ENCODE assay signal across 16 mouse cellular contexts in the genomic region with DNA sequence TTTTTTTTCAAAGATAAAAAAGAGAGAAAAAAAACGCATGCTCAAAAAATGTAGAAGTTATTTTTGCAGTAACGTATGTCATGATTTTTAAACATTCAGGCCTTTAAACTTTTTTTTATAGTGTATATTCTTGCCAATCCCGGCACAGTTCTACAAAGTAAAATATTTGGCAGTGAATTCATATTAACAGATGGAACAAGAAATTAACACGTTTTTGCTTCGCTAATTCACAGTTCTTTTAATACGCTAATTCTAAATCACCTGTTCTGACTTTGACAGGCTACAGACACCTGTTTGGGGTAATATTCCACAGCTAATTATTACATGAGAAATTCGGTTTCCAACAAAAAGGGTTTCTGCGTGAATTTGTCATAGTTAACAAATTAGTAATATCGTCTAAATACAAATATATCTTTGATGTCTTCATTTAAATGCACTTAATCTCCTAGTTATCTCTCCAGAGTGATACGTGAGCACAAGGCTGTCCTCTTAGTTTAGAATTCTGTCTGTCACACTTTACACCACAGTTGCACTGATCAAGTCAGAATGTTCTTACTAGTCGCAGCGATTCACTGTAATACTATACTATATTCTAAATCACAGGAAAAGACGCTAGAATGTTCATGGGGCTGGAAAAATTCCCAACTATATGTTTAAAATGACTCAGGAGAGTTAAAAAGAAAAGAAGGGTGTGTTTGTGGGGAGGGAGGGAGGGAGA.
DNase-seq lines count a peak whose midpoint lies in the region; ATAC-seq and TF ChIP-seq lines count a peak whose summit lies in the region.
"Had no signal": no experiment of that assay in that cellular context is flagged by ENCODE, and none has a peak within 500 bp of the region (broad histone marks: within the 10 kb centered on the region; RNA-seq: fewer than 3 reads in every experiment).

No protein-coding gene starts in this region.

- no peaks in the 10 kb centered on the region for H3K36me3 ChIP-seq in forebrain, embryonic 15.5 days
- no peaks in the 10 kb centered on the region for H3K36me3 ChIP-seq in forebrain, embryonic 10.5 days (replicated peaks)
- no peaks in the 10 kb centered on the region for H3K36me3 ChIP-seq in limb, embryonic 14.5 days (ENCODE audit: control insufficient read depth, insufficient read depth, low read length)
- H3K36me3 ChIP-seq in limb, embryonic 10.5 days: no peaks in the 10 kb centered on the region
- H3K36me3 ChIP-seq in forebrain, embryonic 16.5 days (ENCODE audit: control insufficient read depth, insufficient read depth): no peaks in the 10 kb centered on the region
- H3K36me3 ChIP-seq: embryonic facial prominence, embryonic 15.5 days; heart, embryonic 12.5 days; hindbrain, embryonic 15.5 days had no signal

- peak; percentile 88 for ATAC-seq in forebrain, embryonic 15.5 days (replicated peaks)
- ATAC-seq in limb, embryonic 14.5 days (ENCODE audit: low FRiP score, low read depth): no peak
- peak; percentile 89 for ATAC-seq in forebrain, embryonic 16.5 days
- ATAC-seq: intestine, embryonic 16.5 days had no signal

- DNase-seq in forebrain, embryonic 10.5 days (ENCODE audit: extremely low spot score, low spot score): no peak
- DNase-seq in limb, embryonic 14.5 days (ENCODE audit: low spot score): peak; percentile 13
- DNase-seq in limb, embryonic 10.5 days (ENCODE audit: low spot score): no peak
- DNase-seq in adrenal gland, adult (ENCODE audit: inconsistent age in 2 of 2, low spot score in 1 of 2): no peak
- DNase-seq: adrenal gland, adult 8-10 months; adrenal gland, postnatal 36 days; embryo, embryonic 11 days; gastrocnemius, adult 2 months; gastrocnemius, postnatal 25 days had no signal

- no peak overlapping the region for H3K9ac ChIP-seq in forebrain, embryonic 15.5 days (replicated peaks)
- no peak overlapping the region for H3K9ac ChIP-seq in limb, embryonic 14.5 days (ENCODE audit: low read depth, low read length, severe bottlenecking)
- no peak overlapping the region for H3K9ac ChIP-seq in forebrain, embryonic 16.5 days (replicated peaks; ENCODE audit: low read depth, low read length)
- H3K9ac ChIP-seq: embryonic facial prominence, embryonic 15.5 days; heart, embryonic 12.5 days; hindbrain, embryonic 15.5 days had no signal

- no peaks in the 10 kb centered on the region for H3K27me3 ChIP-seq in forebrain, embryonic 15.5 days
- H3K27me3 ChIP-seq in forebrain, embryonic 10.5 days (ENCODE audit: poor library complexity, severe bottlenecking): no peaks in the 10 kb centered on the region
- H3K27me3 ChIP-seq in limb, embryonic 14.5 days (ENCODE audit: control insufficient read depth, insufficient read depth, low read length): no peaks in the 10 kb centered on the region
- H3K27me3 ChIP-seq in limb, embryonic 10.5 days (ENCODE audit: low read depth, poor library complexity, severe bottlenecking): no peaks in the 10 kb centered on the region
- no peaks in the 10 kb centered on the region for H3K27me3 ChIP-seq in forebrain, embryonic 16.5 days (replicated peaks; ENCODE audit: control insufficient read depth, insufficient read depth, low read length)
- H3K27me3 ChIP-seq: embryonic facial prominence, embryonic 15.5 days; heart, embryonic 12.5 days; hindbrain, embryonic 15.5 days had no signal

- H3K9me3 ChIP-seq in forebrain, embryonic 15.5 days: no peaks in the 10 kb centered on the region
- no peaks in the 10 kb centered on the region for H3K9me3 ChIP-seq in forebrain, embryonic 10.5 days
- no peaks in the 10 kb centered on the region for H3K9me3 ChIP-seq in limb, embryonic 14.5 days (ENCODE audit: control insufficient read depth, low read length)
- H3K9me3 ChIP-seq in limb, embryonic 10.5 days (replicated peaks): no peaks in the 10 kb centered on the region
- no peaks in the 10 kb centered on the region for H3K9me3 ChIP-seq in forebrain, embryonic 16.5 days (ENCODE audit: control insufficient read depth, low read length)
- H3K9me3 ChIP-seq: embryonic facial prominence, embryonic 15.5 days; heart, embryonic 12.5 days; hindbrain, embryonic 15.5 days had no signal

- H3K27ac ChIP-seq in forebrain, embryonic 15.5 days (replicated peaks): peak overlapping the region; percentile 85
- H3K27ac ChIP-seq in forebrain, embryonic 10.5 days: no peak overlapping the region
- H3K27ac ChIP-seq in limb, embryonic 14.5 days (replicated peaks; ENCODE audit: low read depth, low read length): no peak overlapping the region
- no peak overlapping the region for H3K27ac ChIP-seq in limb, embryonic 10.5 days
- peak overlapping the region; percentile 55; the same call in 1 of the 2 replicates for H3K27ac ChIP-seq in forebrain, embryonic 16.5 days (ENCODE audit: low read length)
- H3K27ac ChIP-seq: embryonic facial prominence, embryonic 15.5 days; gastrocnemius, adult 2 months; hindbrain, embryonic 15.5 days had no signal

- H3K4me1 ChIP-seq in forebrain, embryonic 15.5 days: peaks cover 8% of the 10 kb centered on the region; the same call in 1 of the 2 replicates
- no peaks in the 10 kb centered on the region for H3K4me1 ChIP-seq in forebrain, embryonic 10.5 days
- no peaks in the 10 kb centered on the region for H3K4me1 ChIP-seq in limb, embryonic 14.5 days (ENCODE audit: control insufficient read depth, insufficient read depth, low read length)
- no peaks in the 10 kb centered on the region for H3K4me1 ChIP-seq in limb, embryonic 10.5 days
- H3K4me1 ChIP-seq in forebrain, embryonic 16.5 days (replicated peaks; ENCODE audit: control insufficient read depth, insufficient read depth, low read length): peaks cover 5% of the 10 kb centered on the region; the same call in 1 of the 2 replicates
- H3K4me1 ChIP-seq: embryonic facial prominence, embryonic 15.5 days; heart, embryonic 12.5 days; hindbrain, embryonic 15.5 days had no signal

- no peak for TF ChIP-seq POLR2A in limb, embryonic 14.5 days (IDR thresholded peaks at IDR 0.05; ENCODE audit: borderline replicate concordance, extremely low read depth, insufficient read depth, insufficient read length)

- no peak overlapping the region for H3K4me3 ChIP-seq in forebrain, embryonic 15.5 days
- H3K4me3 ChIP-seq in forebrain, embryonic 10.5 days: no peak overlapping the region
- H3K4me3 ChIP-seq in limb, embryonic 14.5 days (replicated peaks; ENCODE audit: low read length): no peak overlapping the region
- H3K4me3 ChIP-seq in limb, embryonic 10.5 days: no peak overlapping the region
- H3K4me3 ChIP-seq in forebrain, embryonic 16.5 days (replicated peaks; ENCODE audit: low read length): no peak overlapping the region
- H3K4me3 ChIP-seq: embryonic facial prominence, embryonic 15.5 days; erythroblast, embryonic 14.5 days; gastrocnemius, adult 2 months; heart, embryonic 12.5 days; hindbrain, embryonic 15.5 days had no signal

- 59% methylated on average over 13 of the region's 13 CpGs for WGBS in forebrain, embryonic 15.5 days
- WGBS in forebrain, embryonic 10.5 days: 93% methylated on average over 13 of the region's 13 CpGs
- 74% methylated on average over 13 of the region's 13 CpGs for WGBS in limb, embryonic 14.5 days
- 90% methylated on average over 13 of the region's 13 CpGs for WGBS in limb, embryonic 10.5 days
- WGBS in forebrain, embryonic 16.5 days: 60% methylated on average over 13 of the region's 13 CpGs

- no peak overlapping the region for H3K4me2 ChIP-seq in forebrain, embryonic 15.5 days (replicated peaks)
- H3K4me2 ChIP-seq in limb, embryonic 14.5 days (replicated peaks; ENCODE audit: low read depth, low read length, severe bottlenecking): no peak overlapping the region
- no peak overlapping the region for H3K4me2 ChIP-seq in forebrain, embryonic 16.5 days (ENCODE audit: low read length)
- H3K4me2 ChIP-seq: embryonic facial prominence, embryonic 15.5 days; heart, embryonic 12.5 days; hindbrain, embryonic 15.5 days had no signal

Comparison
In these comparisons a context has a peak if more than half of its experiments do, and no peak if none do; other contexts are left out.
1. H3K27ac ChIP-seq: peak in forebrain, embryonic 15.5 days (single experiment) and forebrain, embryonic 16.5 days (single experiment); none in forebrain, embryonic 10.5 days (single experiment), limb, embryonic 14.5 days (single experiment) and limb, embryonic 10.5 days (single experiment).